18 mouse cellular contexts compared by ENCODE assay signal in genomic region chr9:8837073-8837472, GRCm38 (mm10).
"Had no signal": no experiment of that assay in that cellular context is flagged by ENCODE, and none has a peak within 500 bp of the region (broad histone marks: within the 10 kb centered on the region; RNA-seq: fewer than 3 reads in every experiment).

No protein-coding gene starts in this region.

- H3K27ac ChIP-seq: intestine, embryonic 15.5 days; kidney, embryonic 15.5 days; left cerebral cortex, adult 2 months; limb, embryonic 12.5 days; liver, embryonic 14.5 days; midbrain, embryonic 12.5 days; neural tube, embryonic 12.5 days had no signal

- DNase-seq: kidney, adult 18-20 months; kidney, postnatal 14 days; lung, adult 2 months; lung, postnatal 10 days; lung, postnatal 4 days; retina, postnatal 1 day; right cerebral cortex, postnatal 4 days; spleen, adult 18-20 months; thymus, postnatal 36 days had no signal

- H3K9me3 ChIP-seq: intestine, embryonic 15.5 days; kidney, embryonic 15.5 days; limb, embryonic 12.5 days; megakaryocyte, embryonic 14.5 days; midbrain, embryonic 12.5 days; neural tube, embryonic 12.5 days had no signal

- ATAC-seq: intestine, embryonic 15.5 days had no signal

- H3K4me2 ChIP-seq: intestine, embryonic 15.5 days; kidney, embryonic 15.5 days; limb, embryonic 12.5 days; midbrain, embryonic 12.5 days; neural tube, embryonic 12.5 days had no signal

- H3K36me3 ChIP-seq: intestine, embryonic 15.5 days; kidney, embryonic 15.5 days; limb, embryonic 12.5 days; midbrain, embryonic 12.5 days; neural tube, embryonic 12.5 days had no signal

- H3K4me1 ChIP-seq: intestine, embryonic 15.5 days; kidney, embryonic 15.5 days; limb, embryonic 12.5 days; megakaryocyte, embryonic 14.5 days; midbrain, embryonic 12.5 days; neural tube, embryonic 12.5 days had no signal

- H3K4me3 ChIP-seq: intestine, embryonic 15.5 days; kidney, embryonic 15.5 days; left cerebral cortex, adult 2 months; limb, embryonic 12.5 days; megakaryocyte, embryonic 14.5 days; midbrain, embryonic 12.5 days; myocyte; neural tube, embryonic 12.5 days had no signal

- H3K9ac ChIP-seq: intestine, embryonic 15.5 days; kidney, embryonic 15.5 days; limb, embryonic 12.5 days; liver, embryonic 14.5 days; midbrain, embryonic 12.5 days; neural tube, embryonic 12.5 days had no signal

- H3K27me3 ChIP-seq: intestine, embryonic 15.5 days; kidney, embryonic 15.5 days; limb, embryonic 12.5 days; megakaryocyte, embryonic 14.5 days; midbrain, embryonic 12.5 days; neural tube, embryonic 12.5 days had no signal
